Mouse (Mus musculus) activated CD4-positive, CD25-positive, alpha-beta regulatory T cell (primary cell): ENCODE measurements around the gene Slx1b. TPM values are rescaled to one million over a fixed set of nuclear protein-coding genes. Genes with fewer than 3 reads are reported as not detected.

Experiments
- polyA plus RNA-seq, 2 experiments: library from polyadenylated mRNA; unstranded; fragments of 100-300 nt; shearing (Covaris generic); gene quantifications; one replicate each; pipeline ENCODE4 v1.2.1; 2017

Gene Slx1b
- 10 to 100 TPM in 1 of 2 experiments, 1 to 10 TPM in 1; 7.1 to 13.5 TPM for polyA plus RNA-seq

DNA sequence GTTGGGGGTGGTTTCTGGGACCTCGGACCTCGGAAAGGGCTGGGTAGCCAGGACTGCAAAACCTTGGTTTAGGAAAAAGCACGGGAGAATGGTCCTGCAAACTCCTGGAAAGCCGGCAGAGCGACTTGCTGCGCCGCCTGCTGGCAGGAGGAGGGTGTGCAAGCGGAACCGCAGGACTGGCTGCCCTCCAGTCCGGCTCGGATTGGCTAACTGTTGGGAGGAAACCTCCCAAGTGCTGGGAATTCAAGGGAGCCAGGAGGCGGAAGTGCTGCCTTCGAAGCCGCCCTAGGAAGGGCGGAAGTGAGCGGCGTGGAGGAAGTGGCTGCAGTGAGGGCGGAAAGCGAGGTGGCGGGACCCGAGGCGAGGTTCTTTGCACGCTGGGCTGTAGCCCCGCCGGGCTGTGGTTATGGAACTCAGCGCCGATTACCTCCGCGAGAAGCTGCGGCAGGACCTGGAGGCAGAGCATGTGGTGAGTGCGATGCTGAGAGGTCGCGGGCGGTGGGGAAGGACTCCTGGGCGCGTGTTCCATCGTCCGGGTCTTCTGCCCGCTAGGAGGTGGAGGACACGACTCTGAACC, at the start of gene Slx1b:
Gene Slx1b (minus strand): TSS at position 154 of the 577 bp plus-strand sequence.

DNA sequence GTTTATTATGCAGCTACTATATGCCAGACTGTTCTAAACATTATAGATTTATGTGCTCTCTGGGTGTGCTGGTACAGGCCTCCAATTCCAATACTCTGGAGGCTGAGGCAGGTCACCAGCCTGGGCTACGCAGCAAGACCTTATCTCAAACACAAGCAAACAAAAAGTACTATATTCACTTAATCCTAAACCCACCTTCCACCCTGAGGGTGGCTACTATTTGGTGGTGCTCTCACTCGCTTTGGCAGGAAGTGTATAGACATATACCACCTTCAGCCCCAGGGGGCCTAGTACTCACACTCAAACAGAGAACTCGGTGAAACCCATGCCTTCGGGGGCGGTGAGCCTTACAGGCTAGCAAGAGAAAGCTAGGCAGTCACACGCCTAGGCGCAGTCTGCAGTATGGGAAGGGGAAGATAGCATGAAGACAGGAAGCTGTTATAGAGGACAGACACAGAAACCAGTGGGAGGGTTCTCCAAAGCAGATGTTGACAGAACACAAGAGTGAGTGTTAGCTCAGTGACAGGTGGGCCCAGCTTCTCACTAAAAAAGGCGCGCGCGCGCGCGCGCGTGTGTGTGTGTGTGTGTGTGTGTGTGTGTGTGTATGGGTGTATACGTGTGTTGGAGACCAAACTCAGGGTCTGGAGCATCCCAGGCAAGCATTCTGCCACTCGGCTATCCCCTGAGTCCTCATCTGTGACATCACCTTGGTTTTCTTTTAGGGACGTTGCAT, 12.0 kb upstream of the Slx1b start, which contains the start of gene Coro1a:
Gene Coro1a (minus strand): TSS at position 346 of the 733 bp plus-strand sequence.

DNA sequence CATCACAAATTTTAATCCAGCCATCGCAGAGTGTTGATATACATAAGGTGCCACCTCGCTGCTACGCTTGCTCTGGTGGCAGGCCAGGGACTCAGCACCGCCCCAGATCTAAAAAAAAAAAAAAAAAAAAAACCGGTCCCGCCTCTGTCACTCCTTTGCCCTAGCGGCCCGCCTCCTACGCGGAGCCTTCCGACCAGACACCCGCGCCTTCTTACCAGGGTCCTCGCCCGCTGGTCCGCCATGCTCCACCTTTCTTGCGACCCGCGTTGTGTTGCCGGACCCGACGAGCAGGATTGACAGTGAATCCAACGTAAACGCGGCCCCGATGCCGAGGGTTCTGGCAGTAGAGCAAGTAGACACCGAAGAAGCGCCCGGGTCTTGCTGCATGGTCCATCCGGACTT, 373 bp downstream of the Slx1b start, which contains the start of gene Bola2:
Gene Bola2 (plus strand): TSS at position 192 of the 402 bp plus-strand sequence.

DNA sequence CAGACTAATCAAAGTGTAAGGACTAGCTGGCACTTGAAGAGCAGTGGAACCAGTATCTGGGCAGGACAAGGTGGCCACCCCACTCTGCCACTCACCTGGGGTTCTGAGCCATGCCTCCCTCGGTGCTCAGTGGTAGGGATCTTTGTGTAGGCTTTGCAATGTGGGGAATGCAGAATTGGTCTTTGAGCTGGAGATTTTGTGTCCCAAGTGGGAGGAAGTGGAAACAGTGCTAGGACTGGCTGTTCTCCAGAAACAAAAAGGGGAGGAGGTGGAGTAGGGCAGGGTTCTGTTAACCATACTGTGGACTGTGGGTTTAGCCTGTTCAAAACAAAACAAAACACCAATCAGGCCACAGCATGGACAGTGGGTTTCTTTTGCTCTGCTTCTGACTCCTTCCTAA, 19.4 kb downstream of the Slx1b start, which contains the start of gene Sult1a1:
Gene Sult1a1 (minus strand): TSS at position 226 of the 400 bp plus-strand sequence.

DNA sequence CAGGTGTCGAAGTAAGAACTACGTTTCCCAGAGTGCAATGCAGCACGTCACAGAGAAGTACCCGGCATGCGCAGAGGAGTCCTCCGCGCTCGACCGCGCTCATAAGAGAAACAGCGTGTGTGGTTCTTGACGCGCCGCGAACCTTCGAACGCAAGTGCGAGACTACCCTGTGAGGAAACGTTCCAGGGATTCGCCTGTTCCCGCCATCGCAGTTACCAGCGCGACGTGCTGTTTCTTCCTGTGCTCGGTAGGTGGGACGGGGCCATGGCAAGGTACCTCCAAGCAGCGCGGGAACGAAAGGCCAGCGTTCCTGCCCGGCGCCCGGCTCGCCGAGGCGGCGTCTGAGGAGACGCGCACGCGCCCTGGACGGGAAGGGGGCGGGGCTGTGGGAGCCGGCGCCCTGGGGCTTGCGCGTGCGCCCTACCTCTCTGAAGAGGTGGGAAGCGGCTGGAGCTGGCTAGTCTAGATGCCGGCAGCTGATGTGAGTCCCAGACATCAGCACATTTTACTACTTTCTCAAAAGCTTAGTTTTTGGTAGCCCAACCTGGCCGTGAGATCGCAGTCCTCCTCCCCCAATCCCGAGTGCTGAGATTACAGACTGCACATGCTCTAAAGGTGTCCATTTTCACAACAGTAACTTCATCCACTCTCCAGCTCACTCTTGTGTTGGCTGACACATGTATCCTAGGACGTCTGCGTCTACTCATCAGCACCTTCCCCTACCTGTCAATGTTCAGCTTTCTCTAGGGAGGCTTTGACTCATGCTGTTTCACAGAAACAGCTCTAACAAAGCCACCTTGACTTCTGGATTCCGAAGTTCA, 46.1 kb downstream of the Slx1b start, which contains the start of gene Sgf29:
Gene Sgf29 (plus strand): TSS at position 79 of the 821 bp plus-strand sequence.

Other genes with a start within 250 kb of the Slx1b start
- gene Atp2a1, start 232.7 kb downstream of the Slx1b start, polyA plus RNA-seq, result under 1 TPM; 0.60 to 0.97 TPM
- 10 to 100 TPM; 36.2 to 52.7 TPM for gene Sh2b1, start 220.4 kb downstream of the Slx1b start, polyA plus RNA-seq
- 100 to 1,000 TPM in 1 of 2 experiments, 10 to 100 TPM in 1; 97.6 to 106 TPM for gene Tufm, start 208.4 kb downstream of the Slx1b start, polyA plus RNA-seq
- 100 to 1,000 TPM in 1 of 2 experiments, 10 to 100 TPM in 1; 94.3 to 103 TPM for gene Atxn2l, start 192.3 kb downstream of the Slx1b start, polyA plus RNA-seq
- gene Eif3c, start 129.4 kb downstream of the Slx1b start, polyA plus RNA-seq, result 100 to 1,000 TPM; 180 to 184 TPM
- 1 to 10 TPM in 1 of 2 experiments, under 1 TPM in 1; 0.98 to 4.1 TPM for gene Apobr, start 110.8 kb downstream of the Slx1b start, polyA plus RNA-seq
- gene Cln3, start 110.0 kb downstream of the Slx1b start, polyA plus RNA-seq, result 100 to 1,000 TPM in 1 of 2 experiments, 10 to 100 TPM in 1; 50.3 to 115 TPM
- under 1 TPM in 1 of 2 experiments, not detected in 1; 0.17 TPM for gene Il27, start 100.8 kb downstream of the Slx1b start, polyA plus RNA-seq
- 1 to 10 TPM in 1 of 2 experiments, not detected in 1; 1.3 TPM for gene Nupr1, start 64.9 kb downstream of the Slx1b start, polyA plus RNA-seq
- 10 to 100 TPM; 83.9 to 89.3 TPM for gene Sgf29, start 46.5 kb downstream of the Slx1b start, polyA plus RNA-seq
- gene Sult1a1, start 19.4 kb downstream of the Slx1b start, polyA plus RNA-seq, result 1 to 10 TPM in 1 of 2 experiments, under 1 TPM in 1; 0.76 to 1.8 TPM
- 100 to 1,000 TPM; 111 to 133 TPM for gene Bola2, start 383 bp downstream of the Slx1b start, polyA plus RNA-seq
- 1,000 to 10,000 TPM; 3,096 to 3,488 TPM for gene Coro1a, start 12.0 kb upstream of the Slx1b start, polyA plus RNA-seq
- 10 to 100 TPM; 30.7 to 33.6 TPM for gene Mapk3, start 63.8 kb upstream of the Slx1b start, polyA plus RNA-seq
- 1 to 10 TPM in 1 of 2 experiments, under 1 TPM in 1; 0.94 to 3.4 TPM for gene Gdpd3, start 70.5 kb upstream of the Slx1b start, polyA plus RNA-seq
- 100 to 1,000 TPM; 529 to 591 TPM for gene Ypel3, start 81.2 kb upstream of the Slx1b start, polyA plus RNA-seq
- gene Tbx6, start 85.7 kb upstream of the Slx1b start, polyA plus RNA-seq, result 1 to 10 TPM; 1.9 to 4.1 TPM
- 100 to 1,000 TPM; 387 to 443 TPM for gene Ppp4c, start 96.7 kb upstream of the Slx1b start, polyA plus RNA-seq
- not detected for gene Fam57b, start 101.9 kb upstream of the Slx1b start, polyA plus RNA-seq
- gene 4930451I11Rik, start 135.9 kb upstream of the Slx1b start, polyA plus RNA-seq, result not detected
- not detected for gene Doc2a, start 151.6 kb upstream of the Slx1b start, polyA plus RNA-seq
- 10 to 100 TPM; 10.5 to 16.6 TPM for gene Hirip3, start 166.2 kb upstream of the Slx1b start, polyA plus RNA-seq
- 10 to 100 TPM; 83.5 to 86.5 TPM for gene Ino80e, start 166.6 kb upstream of the Slx1b start, polyA plus RNA-seq
- 10 to 100 TPM; 37.1 to 39.0 TPM for gene Taok2, start 188.9 kb upstream of the Slx1b start, polyA plus RNA-seq
- gene Tmem219, start 227.1 kb upstream of the Slx1b start, polyA plus RNA-seq, result 10 to 100 TPM; 42.2 to 49.8 TPM
- 10 to 100 TPM; 32.0 to 38.0 TPM for gene Kctd13, start 233.1 kb upstream of the Slx1b start, polyA plus RNA-seq